Mouse (Mus musculus) embryo, embryonic 10 days (tissue): ENCODE results near the gene 6330403K07Rik.
A peak's percentile ranks its signal among the peaks of the same experiment; 100 is the strongest.

Experiments used
- DNase-seq: peaks from one replicate; pipeline ENCODE4 v3.0.0-alpha.2; 2015; ENCODE audit warnings: low spot score

The 6330403K07Rik gene

GRCm38 (mm10) chr11:71033163-71033761 is at the start of gene 6330403K07Rik:
TSS of gene 6330403K07Rik (minus strand) at chr11:71033513.
- DNase-seq = peak; percentile 85

- no peak for DNase-seq
Observed at GRCm38 (mm10) chr11:71076342-71076741, 43.0 kb upstream of the 6330403K07Rik start.

DNA sequence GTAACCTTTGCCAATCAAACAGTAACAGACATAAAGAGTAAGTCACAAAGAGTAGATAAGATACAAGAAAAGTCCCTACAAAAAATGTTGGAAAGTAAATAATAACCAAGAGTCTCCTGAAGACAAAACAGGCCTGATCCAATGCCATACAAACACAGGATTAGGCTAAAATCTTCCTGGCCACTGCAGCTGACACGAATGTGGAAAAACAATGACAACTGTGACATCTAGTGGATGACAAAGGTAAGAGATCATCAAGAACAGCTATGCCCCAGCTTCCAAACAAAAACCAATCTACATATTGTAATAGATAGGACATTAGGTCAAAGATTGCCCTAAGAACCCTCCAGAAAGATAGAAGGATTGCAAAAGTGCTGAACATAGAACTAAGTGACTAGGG is 19.2 kb upstream of the 6330403K07Rik start:
- peak; percentile 73 for DNase-seq

DNA sequence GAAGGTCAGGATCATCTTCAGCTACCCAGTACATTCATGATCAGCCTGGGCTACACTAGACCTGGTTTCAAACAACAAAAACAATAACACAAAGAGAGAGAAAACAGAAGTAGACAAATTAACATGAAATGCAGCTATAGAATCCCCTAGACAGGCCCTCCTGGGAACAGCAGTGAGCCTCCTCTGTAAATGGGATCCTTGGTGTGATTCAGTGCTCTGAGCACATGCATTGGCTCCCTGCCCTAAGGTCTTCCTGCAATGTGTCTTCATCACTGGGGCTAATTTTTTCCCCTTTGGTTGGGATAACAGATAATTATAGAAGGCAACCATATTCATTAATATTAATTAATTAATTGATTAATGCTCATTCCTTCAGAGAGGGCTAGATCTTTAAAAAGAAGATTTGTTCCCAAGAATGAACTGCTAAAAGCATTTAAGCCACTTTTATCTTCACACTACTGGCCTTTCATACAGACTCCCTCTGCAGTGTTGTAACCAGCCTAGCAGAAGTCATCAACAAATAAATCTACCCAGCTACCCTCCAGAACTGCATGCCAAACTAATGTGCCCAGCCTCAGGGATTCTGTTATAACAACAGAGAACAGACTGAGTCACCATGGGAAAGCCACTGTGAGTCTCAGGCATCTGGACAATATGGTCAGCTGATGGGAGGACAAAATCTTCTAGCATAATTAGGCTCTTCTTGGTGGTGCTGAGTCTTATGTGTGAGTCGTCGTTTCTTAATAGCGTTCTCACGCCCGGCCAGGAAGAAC is 6.4 kb upstream of the 6330403K07Rik start:
- no peak for DNase-seq

DNA sequence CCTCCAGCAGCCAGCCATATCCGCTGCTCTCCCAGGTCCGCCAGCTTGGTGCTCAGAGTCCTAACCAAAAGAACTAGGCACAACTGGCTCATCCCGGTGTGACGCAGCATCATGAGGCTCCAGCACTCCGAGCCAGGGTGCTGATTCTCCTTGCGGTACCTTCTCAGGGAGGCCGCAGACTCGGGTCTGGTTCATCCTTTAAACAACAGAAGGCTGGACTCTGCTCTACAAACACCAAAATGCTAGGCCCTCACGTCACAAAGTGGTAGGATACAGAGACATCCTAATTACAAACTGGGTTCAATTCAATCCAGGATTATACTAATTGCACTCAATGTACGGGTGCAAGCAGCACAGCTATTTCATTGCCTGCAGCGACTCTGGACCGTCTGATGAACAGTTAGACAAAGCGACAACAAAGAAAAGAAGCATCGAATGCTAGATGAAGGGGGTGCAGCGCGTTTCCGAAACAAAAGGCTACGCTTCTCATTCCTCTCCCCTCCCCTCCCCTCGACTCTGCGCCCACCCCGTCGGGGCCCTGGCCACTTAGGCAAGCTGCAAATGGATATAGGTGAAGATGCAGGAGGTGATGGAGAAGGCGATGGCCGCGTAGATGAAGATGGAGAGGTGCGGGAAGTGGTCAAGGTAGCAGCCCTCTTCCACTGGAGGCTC is 686 bp downstream of the 6330403K07Rik start:
- peak; percentile 47 for DNase-seq

- DNase-seq = no peak
Observed at GRCm38 (mm10) chr11:71032070-71032469, 1.2 kb downstream of the 6330403K07Rik start.

DNA sequence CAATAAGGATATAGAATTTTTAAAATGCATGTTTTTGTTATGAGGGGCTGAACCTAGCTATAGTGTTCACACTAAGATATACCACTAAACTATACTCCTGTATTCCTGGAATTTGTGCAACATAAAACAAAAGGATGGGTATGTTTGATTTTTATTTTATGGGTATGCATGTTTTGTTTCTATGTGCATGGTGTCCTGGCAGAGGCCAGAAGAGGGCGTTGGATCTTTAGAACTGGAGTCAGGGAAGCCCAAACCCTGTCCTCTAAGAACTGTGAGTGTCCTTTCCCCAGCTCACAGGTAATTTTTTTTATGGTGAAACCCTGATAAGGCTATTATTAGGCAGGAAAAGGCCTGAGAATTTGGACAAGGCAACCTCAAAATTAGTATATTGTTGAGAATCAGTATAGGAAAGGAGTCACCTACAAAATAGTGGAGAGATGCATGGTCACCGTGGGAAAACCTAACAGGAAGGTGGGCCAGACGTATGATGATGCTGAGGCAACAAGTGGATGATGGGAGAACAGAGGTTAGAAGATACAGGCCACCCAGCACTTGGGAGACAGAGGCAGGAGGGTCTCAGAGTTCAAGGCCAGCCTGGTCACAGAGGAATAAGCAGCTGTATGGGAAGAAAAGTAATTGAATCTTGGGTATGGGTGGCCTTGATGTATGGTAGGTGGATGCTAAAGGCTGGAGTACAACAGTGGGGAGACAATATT is 3.8 kb downstream of the 6330403K07Rik start:
- DNase-seq = no peak

GRCm38 (mm10) chr11:71028280-71028679 is 5.0 kb downstream of the 6330403K07Rik start:
- no peak for DNase-seq

- DNase-seq = peak; percentile 99
Observed at GRCm38 (mm10) chr11:71019201-71020068, 13.9 kb downstream of the 6330403K07Rik start, which contains the start of the genes Mis12 and Derl2. TSS of gene Mis12 (plus strand) at chr11:71019611. TSS of gene Derl2 (minus strand) at chr11:71019841.

GRCm38 (mm10) chr11:71018416-71019200 is 14.7 kb downstream of the 6330403K07Rik start:
- DNase-seq = no peak

DNA sequence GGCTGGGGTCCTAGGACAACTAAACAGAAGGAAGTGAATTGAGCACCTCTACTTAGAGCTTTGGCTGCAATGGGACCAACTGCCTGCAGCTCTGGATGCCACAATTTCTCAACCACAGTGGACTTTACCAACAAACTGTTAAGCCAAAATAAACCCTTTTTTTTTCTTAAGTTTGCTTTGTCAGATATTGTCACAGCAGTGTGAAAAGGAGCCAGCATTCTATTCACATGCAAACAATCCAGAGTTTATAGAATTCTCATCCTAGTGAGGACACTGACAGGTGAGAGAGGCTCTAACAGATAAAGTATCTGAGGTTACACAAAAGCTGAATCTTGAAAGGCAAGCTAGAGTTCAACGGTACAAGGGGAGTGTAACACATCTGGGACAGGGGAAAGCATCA is 16.3 kb downstream of the 6330403K07Rik start:
- no peak for DNase-seq

- no peak for DNase-seq
Observed at GRCm38 (mm10) chr11:71012743-71013142, 20.6 kb downstream of the 6330403K07Rik start.

GRCm38 (mm10) chr11:71008321-71008720 is 25.0 kb downstream of the 6330403K07Rik start:
- no peak for DNase-seq

DNA sequence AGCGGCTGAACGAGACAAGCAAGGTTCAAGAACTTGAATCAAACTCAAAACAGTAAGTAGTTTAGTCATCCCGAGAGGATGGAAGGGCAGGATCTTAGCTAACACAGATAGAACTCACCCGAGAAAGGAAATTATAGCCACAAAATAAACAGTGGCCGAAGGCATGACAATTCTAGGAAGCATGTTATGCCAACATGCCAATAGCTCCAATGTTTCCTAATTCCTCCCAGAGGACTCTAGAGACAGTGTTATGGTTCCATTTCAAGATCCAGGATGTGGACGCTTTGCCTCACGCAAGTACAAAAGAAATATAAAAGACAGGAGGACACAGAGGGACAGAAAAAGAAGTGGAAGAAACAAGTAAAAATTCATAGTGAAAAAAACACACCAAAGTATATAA is 25.5 kb downstream of the 6330403K07Rik start:
- no peak for DNase-seq

GRCm38 (mm10) chr11:71007026-71007425 is 26.3 kb downstream of the 6330403K07Rik start:
- no peak for DNase-seq

- DNase-seq = no peak
Observed at GRCm38 (mm10) chr11:71005046-71005445, 28.3 kb downstream of the 6330403K07Rik start.

DNA sequence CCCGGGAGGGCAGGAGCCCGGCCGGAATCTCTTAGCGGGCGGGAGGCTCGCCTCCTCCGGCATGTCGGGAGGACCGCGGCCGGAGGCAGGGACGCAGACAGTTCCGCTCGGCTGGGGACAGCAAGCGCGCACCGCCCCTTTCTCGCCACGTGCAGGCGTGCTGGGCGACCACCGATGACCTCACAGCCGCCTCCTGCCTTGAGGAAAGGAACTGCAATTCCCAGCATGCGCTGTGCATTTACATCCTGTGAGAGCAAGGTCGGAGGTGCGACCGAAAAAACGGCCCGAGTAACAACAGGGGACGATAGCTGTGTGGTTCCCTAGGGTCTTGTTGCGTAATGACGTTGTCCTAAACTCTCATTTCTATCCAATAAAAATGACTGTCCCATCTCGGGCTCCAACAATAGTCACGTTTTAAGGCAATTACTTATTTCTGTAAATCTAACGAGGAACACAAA is 29.0 kb downstream of the 6330403K07Rik start, which contains the start of gene Dhx33:
Gene Dhx33, minus strand, starts transcription at position 122 of the 458 bp plus-strand sequence.
- DNase-seq = peak; percentile 100

DNA sequence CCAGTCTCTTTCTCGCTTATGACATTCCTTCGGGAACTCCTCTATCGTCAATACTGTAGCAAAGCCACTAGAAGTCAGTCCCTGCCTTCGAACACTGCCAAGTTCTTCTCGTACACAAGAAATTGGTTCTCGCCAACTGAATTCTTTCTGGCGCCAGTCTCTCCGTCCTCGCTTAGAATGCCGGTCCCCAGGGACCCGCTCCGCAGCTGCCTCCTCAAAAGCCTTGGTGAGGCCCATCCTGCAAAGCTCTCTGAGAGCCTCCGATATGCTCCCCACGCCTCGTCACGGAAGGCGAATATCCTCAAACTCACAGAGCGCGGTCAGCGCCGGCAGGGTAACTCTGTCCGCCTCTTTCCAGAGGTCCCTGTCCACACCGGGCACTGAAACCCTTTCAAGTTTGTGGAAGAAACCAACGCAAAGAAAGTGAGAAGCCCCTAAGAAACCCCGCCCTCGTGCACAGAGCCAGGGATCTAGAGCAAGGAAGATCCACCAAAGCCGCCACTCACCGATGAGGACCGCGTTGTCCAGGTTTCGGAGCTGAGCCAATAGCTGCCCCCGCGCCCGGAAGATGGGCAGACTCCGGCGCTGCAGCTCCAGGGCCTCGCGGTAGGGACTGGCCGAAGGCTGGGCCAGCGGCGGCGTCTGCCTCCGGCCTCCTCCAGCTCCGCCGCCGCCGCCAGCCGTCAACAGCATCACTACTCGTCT is 29.6 kb downstream of the 6330403K07Rik start:
- peak; percentile 65 for DNase-seq

DNA sequence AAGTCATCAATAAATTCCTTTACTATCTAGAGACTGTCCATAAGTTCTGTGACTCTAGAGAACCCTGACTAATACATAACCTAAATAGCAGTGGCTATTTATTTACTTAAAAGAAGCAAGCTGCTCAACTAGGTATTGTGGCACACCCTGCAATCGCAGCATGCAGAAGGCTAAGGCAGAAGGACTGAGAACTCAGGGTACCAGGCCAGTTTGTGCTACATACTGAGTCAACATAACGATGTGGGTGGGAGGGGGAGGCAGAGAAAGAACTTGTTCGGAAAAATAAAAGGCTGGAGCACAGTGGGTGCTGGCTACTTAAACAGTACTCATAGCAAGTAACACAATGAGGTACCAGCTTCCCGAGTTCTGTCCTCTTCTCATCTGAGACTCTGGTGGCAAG is 32.1 kb downstream of the 6330403K07Rik start:
- DNase-seq = no peak
